Mouse (Mus musculus) erythroblast, embryonic 14.5 days (primary cell): ENCODE results near the gene Mgat2. TPM values are rescaled to one million over a fixed set of nuclear protein-coding genes. Genes with fewer than 3 reads are reported as not detected.

Experiments
- H3K27me3 ChIP-seq: 2 replicates; pipeline ENCODE4 v1.6.1; 2012; ENCODE audit warnings: inconsistent platforms; ENCODE audit not compliant: control insufficient read depth
- H3K36me3 ChIP-seq: 2 replicates; pipeline ENCODE4 v1.6.1; 2012; ENCODE audit warnings: mild to moderate bottlenecking, inconsistent platforms; ENCODE audit not compliant: control insufficient read depth
- H3K4me1 ChIP-seq: 2 replicates; pipeline ENCODE4 v1.6.1; 2012; ENCODE audit warnings: inconsistent platforms; ENCODE audit not compliant: control insufficient read depth
- H3K4me3 ChIP-seq: replicated peaks from 2 replicates; pipeline ENCODE3; 2012; ENCODE audit warnings: moderate library complexity, mild to moderate bottlenecking, inconsistent platforms
- H3K9me3 ChIP-seq: 2 replicates; pipeline ENCODE4 v1.6.1; 2012; ENCODE audit warnings: low read length, inconsistent platforms, mixed read lengths; ENCODE audit not compliant: control insufficient read depth
- GATA1 ChIP-seq: IDR thresholded peaks from 2 replicates; pipeline ENCODE4 v1.6.1; 2012; ENCODE audit warnings: low read length, inconsistent platforms, mixed read lengths
- TAL1 ChIP-seq: IDR thresholded peaks from 3 replicates; pipeline ENCODE4 v1.6.1; 2012; ENCODE audit warnings: low read length, inconsistent platforms, mixed read lengths
- polyA plus RNA-seq: library from polyadenylated mRNA; stranded (reverse); fragments of >175 nt; gene quantifications from 2 replicates; pipeline ENCODE4 v1.2.3, GENCODE M21; 2012

Mgat2 gene
- polyA plus RNA-seq, 1 experiment: 0.90 TPM

GRCm38 (mm10) chr12:69210056-69210979, 26.4 kb downstream of the Mgat2 start:
- Histone ChIP-seq H3K4me3 (no peak overlapping the region), H3K9me3 (no peaks in the 10 kb centered on the region), H3K36me3 (peaks cover 96% of the 10 kb centered on the region), H3K4me1 (no peaks in the 10 kb centered on the region), H3K27me3 (no peaks in the 10 kb centered on the region)
- no peak for TF ChIP-seq GATA1
- no peak for TF ChIP-seq TAL1

- TF ChIP-seq GATA1: no peak
- TF ChIP-seq TAL1: no peak
- no peaks in the 10 kb centered on the region for H3K4me1 ChIP-seq
- H3K36me3 ChIP-seq: peaks cover 96% of the 10 kb centered on the region
- H3K4me3 ChIP-seq: no peak overlapping the region
- H3K9me3 ChIP-seq: no peaks in the 10 kb centered on the region
- no peaks in the 10 kb centered on the region for H3K27me3 ChIP-seq
These were observed 27.1 kb downstream of the Mgat2 start for GRCm38 (mm10) chr12:69211057-69211456.

- Histone ChIP-seq H3K36me3 (peaks cover 95% of the 10 kb centered on the region), H3K9me3 (no peaks in the 10 kb centered on the region), H3K4me3 (no peak overlapping the region), H3K4me1 (no peaks in the 10 kb centered on the region), H3K27me3 (no peaks in the 10 kb centered on the region)
- TF ChIP-seq GATA1: no peak
- TF ChIP-seq TAL1: no peak
These were observed 29.3 kb downstream of the Mgat2 start for GRCm38 (mm10) chr12:69213186-69213777.

GRCm38 (mm10) chr12:69214393-69214792, 30.4 kb downstream of the Mgat2 start:
- Histone ChIP-seq H3K36me3 (peaks cover 97% of the 10 kb centered on the region), H3K4me1 (no peaks in the 10 kb centered on the region), H3K27me3 (no peaks in the 10 kb centered on the region), H3K4me3 (no peak overlapping the region), H3K9me3 (no peaks in the 10 kb centered on the region)
- TF ChIP-seq TAL1: no peak
- TF ChIP-seq GATA1: no peak

- H3K9me3 ChIP-seq: no peaks in the 10 kb centered on the region
- no peaks in the 10 kb centered on the region for H3K4me1 ChIP-seq
- TF ChIP-seq TAL1: no peak
- no peak for TF ChIP-seq GATA1
- no peaks in the 10 kb centered on the region for H3K27me3 ChIP-seq
- H3K4me3 ChIP-seq: no peak overlapping the region
- peaks cover 97% of the 10 kb centered on the region for H3K36me3 ChIP-seq
These were observed 31.2 kb downstream of the Mgat2 start for GRCm38 (mm10) chr12:69215000-69215785.

- Histone ChIP-seq H3K27me3 (no peaks in the 10 kb centered on the region), H3K36me3 (peaks cover 95% of the 10 kb centered on the region), H3K4me3 (no peak overlapping the region), H3K9me3 (no peaks in the 10 kb centered on the region), H3K4me1 (no peaks in the 10 kb centered on the region; the same call in 1 of the 2 replicates)
- TF ChIP-seq GATA1 (no peak), TAL1 (no peak)
These were observed 32.6 kb downstream of the Mgat2 start for GRCm38 (mm10) chr12:69216587-69216986.

GRCm38 (mm10) chr12:69220613-69221277, 36.8 kb downstream of the Mgat2 start:
- Histone ChIP-seq H3K4me3 (no peak overlapping the region), H3K27me3 (no peaks in the 10 kb centered on the region), H3K9me3 (no peaks in the 10 kb centered on the region), H3K36me3 (peaks cover 95% of the 10 kb centered on the region), H3K4me1 (peaks cover 6% of the 10 kb centered on the region)
- TF ChIP-seq TAL1: no peak
- no peak for TF ChIP-seq GATA1

GRCm38 (mm10) chr12:69227776-69228466, 44.0 kb downstream of the Mgat2 start, which contains the start of gene Pole2:
Gene Pole2, minus strand, starts transcription at chr12:69228195.
- TF ChIP-seq GATA1 (no peak), TAL1 (no peak)
- no peaks in the 10 kb centered on the region for H3K27me3 ChIP-seq
- H3K36me3 ChIP-seq: peaks cover 33% of the 10 kb centered on the region

More at GRCm38 (mm10) chr12:69227776-69228466, 44.0 kb downstream of the Mgat2 start, which contains the start of gene Pole2:
- Histone ChIP-seq H3K4me3 (peak within 1 kb of the TSS; percentile 88), H3K4me1 (peaks cover 36% of the 10 kb centered on the region), H3K9me3 (no peaks in the 10 kb centered on the region)
